Mouse (Mus musculus) stomach, adult 2 months (tissue): Measurements from ENCODE around the gene Tmc4. TPM values are rescaled to one million over a fixed set of nuclear protein-coding genes. Genes with fewer than 3 reads are reported as not detected.

ENCODE experiments used
- polyA plus RNA-seq: library from polyadenylated mRNA; depleted of rRNA; stranded (reverse); fragments of >200 nt; gene quantifications from 2 replicates; pipeline ENCODE4 v1.2.3, GENCODE M21; 2012; rRNA removed

The Tmc4 gene
- polyA plus RNA-seq = 95.4 and 101 TPM in 2 replicates

DNA sequence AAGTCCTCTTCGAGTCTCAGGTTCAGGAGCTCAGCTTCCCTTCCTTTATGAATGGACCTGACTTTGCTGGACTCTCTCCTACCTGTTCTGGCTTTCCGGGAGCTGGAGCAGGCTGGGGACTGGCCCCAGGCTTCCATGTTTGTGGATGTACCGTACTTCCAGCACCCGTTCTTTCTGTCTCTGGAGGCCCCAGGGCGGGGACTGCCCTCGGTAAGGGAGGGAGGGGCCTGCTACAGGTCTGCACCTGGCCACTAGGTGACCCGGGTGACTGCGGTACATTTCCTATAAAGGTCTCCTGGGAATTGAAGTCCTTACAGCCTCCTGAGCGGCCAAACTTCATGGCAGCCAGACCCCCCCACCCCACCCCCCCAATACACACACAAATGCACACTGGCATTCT is at the start of gene Tmc4:
Tmc4 (minus strand) TSS at position 212 of the 400 bp plus-strand sequence.

DNA sequence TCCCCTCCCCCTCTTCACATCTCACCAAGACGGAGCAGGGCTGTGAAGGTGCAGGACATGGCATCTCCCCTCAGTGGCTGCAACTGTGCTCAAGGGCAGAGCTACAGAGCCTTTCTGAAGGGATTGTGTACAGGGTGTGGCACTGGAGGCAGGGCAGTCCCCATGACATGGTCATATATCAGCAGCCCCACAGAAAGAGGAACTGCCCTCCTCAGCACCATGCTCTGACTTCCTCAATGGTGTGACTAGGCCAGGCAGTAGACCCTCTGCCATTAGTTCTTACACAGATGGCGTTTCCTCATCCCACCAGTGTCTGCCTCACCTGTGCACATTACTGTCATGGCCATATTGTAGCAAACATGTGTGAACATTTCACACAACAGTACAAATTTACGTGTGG is 42.9 kb upstream of the Tmc4 start, which contains the start of gene Pirb:
Pirb (minus strand) TSS at position 124 of the 400 bp plus-strand sequence.

DNA sequence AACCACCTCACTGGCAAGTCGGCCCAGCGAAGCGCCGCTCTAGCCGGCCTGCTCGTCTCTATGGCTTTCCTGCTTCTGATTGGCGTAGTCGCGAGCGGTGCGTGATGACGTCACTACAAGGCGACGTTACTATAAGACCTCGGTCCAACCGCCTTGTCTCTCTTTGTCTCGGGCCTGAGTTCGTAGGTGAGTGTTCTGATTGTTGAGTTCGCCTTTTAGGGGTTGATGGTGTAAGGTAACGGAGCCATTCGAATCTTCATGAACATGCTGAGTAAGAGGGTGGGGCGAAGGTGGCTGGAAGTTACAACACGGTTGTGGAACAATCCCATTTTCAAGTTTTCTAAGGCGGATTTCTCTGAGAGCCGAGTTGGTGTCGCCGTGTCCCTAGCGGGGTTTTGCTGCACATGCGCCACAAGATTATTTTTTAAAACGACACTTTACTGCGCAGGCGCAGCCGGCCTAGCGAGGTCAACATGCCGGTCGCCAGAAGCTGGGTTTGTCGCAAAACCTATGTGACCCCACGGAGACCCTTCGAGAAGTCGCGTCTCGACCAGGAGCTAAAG is 26.6 kb upstream of the Tmc4 start, which contains the start of gene Rps9:
Rps9 (plus strand) TSS at position 115 of the 563 bp plus-strand sequence.

DNA sequence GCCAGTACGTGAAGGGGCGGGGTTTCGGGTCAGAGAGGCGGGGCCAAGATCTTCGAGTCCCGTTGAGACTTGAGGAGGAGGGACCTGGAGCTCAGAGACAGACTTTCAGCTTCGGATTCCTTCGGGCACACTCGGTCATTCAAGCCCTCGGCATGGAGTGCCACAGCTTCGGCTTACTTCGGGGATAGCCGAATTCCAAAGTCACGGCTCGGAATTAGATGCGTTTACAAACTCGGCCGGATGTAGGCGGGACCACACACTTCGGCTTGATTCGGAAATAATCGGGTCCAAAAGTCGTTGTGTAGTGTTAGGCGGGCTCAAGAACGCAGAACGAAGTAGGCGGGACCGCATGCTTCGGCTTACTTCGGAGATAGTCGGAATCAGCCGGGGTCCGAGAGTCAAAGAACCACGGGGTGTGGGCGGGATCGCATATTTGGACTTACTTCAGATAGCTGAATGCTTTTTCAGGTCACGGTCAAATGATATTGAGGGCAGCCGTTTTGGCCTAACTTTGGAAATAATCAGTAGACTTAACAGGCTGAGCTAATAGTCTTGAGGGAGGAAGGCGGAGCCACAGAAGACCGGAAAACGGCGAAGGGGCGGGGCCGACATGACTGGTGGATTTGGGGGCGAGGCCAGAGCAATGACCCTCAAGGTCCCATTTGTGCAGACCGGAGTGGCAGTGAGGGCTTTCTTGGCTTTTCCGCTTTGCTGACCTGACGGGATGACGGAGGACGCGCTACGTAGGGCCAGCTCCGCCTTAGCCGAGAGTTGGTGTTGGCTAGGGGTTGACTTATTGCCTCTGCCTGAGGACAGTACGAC is 15.8 kb upstream of the Tmc4 start, which contains the start of gene Mboat7:
Mboat7 (minus strand) TSS at position 537 of the 822 bp plus-strand sequence.

DNA sequence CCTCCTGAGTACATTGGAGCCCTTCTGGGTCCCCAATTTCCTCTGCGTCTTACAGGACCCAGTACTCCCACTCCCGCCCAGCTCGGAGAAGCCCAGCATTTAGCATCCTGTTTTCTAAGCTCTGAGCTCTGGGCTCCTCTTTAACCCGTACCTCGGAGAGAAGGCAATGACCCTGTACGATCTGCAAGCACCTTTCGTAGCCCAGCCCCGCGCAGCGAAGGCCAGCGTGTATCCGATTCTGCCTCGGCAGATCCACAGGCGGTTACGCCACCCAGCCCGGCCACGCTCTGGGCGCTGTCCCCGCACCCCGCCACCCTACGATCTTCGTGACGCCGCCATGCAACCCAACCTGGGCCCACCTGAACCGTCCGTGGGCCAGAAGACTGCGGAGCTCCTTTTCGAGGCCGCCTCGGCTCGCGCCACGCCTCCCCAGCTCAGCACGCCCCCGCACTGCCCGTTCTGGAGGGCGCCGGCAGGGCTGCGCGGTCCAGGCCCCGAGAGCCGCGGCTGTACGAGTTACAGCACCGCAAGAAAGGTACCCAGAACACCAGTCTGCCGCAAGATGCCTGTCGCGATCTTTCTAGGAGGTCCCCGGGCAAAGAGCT is 15.1 kb upstream of the Tmc4 start, which contains the start of gene Tsen34:
Tsen34 (plus strand) TSS at position 482 of the 605 bp plus-strand sequence.

DNA sequence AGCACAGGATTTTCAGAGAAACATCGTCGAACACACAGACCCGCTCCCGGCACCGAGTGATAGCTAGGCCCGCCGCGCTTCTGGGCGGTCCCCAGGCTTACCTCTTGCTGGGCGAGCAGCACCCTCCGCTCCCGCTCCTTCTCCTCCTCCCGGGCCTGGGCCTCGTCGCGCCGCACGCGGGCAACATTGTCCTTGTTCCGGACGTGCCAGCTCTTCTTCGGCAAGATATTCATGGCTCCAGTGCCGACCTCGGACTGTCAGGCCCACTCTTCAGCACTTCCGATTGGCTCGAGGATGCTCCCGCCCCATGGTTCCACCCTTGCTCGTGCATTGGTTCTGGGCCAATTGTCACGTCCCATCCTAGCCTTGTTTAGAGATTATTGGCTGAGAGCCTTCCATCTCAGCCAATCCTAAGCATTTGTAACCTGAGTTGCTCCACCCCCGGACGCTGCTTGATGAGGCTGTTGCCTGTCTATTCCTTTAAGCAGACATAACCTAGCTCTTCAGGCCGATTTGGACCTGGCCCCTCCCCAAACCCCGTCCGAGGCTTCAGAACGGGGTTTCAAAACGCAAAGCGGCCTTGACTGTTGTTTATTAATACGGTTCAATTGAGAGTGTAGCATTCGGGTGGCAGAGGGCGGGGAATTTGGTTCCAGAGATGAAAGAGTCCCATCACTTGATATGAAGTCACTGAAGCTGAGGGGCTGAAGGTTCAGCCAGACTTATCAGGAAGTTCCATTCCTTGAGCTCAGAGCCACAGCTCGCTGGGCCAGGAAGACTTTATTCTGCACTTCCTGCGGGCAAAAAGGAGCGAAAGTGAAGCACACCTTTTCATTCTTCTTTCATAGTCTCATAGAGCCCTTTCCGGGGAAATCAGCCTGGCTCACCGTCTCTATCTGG is 11.9 kb downstream of the Tmc4 start, which contains the start of gene Leng1:
Leng1 (minus strand) TSS at position 626 of the 900 bp plus-strand sequence.

DNA sequence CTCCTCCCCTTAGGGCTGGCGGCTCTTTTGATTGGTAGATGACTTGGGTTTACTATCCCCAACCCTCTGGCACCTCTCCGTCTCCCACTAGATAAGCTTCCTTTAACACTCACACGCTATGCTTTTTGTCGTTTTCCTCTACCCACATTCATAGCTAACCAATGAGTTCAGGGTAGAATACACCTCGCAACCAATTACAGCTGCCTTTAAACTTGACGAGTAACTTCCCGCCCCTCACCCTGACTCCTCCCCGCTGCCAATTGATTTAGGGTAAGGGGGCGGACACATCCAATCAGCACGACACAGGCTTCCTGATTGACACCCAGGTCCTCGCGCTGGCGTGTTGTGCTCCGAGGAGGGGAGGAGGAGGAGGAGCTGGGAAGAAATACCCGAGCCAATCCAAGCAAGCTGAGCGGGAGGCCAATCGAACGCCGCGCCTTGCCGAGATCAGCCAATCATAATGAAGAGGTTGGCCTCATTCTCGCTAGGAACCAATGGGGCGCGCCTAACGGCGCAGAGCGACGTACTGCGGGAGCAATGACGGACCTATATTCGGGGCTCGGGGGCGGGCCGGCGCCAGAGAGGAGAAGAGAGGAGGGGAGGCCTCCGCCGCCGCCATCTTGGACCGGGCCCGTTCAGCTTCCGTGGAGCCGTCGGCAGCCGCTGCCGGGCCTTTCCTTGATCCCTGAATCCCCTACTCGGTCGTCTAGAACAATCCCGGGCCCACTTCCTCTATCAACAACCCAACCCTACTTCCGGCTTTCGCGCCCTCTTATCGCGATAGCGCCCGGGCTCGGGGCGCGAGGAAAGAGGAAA is 32.5 kb downstream of the Tmc4 start, which contains the start of gene Cnot3:
Cnot3 (plus strand) TSS at position 597 of the 816 bp plus-strand sequence.

DNA sequence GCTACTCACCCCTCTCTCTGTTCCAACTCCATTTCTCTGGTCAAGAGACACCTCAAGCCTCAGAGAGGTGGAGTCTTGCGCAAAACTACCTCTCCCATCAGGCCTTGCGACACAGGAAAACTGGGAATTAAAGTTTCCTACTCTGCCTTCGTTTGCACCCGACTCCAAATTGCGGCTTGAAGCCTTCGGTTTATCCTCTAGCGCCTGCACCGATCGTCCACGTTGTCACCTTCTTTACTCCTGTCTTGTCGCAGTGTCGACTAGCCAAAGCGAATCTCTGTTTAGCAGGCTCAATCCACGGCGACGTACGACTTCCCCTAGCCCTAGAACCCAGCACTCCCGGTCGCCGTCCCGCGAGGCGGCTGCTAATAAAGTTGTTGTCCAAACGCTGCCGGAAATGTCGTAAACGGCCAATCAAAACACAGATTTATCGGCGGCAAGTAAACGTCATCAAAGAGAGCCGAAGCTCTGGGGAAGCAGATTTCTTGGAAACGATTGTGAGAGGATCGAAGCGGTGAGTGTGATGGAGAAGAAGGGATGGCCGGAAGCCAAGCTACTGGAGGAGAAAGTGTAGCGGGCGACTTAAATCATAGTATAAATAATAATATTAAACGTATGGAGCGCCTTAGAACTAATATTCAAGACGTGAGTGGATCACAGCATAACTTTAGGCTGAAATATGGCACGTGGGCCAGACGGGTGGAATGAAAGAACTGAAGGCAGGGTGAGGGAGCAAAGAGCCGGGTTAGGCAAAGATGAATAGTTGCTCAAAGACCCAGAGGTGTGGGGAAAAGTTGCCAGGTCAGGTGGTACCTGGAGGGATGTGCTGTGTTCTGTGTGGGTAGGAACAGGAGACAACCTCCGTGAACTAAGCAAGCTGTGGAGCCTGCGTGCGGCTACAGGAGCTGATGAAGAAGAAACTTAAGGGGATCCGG is 47.5 kb downstream of the Tmc4 start, which contains the start of the genes Tfpt and Prpf31:
Tfpt (minus strand) TSS at position 387 of the 935 bp plus-strand sequence.
Prpf31 (plus strand) TSS at position 443 of the 935 bp plus-strand sequence.

DNA sequence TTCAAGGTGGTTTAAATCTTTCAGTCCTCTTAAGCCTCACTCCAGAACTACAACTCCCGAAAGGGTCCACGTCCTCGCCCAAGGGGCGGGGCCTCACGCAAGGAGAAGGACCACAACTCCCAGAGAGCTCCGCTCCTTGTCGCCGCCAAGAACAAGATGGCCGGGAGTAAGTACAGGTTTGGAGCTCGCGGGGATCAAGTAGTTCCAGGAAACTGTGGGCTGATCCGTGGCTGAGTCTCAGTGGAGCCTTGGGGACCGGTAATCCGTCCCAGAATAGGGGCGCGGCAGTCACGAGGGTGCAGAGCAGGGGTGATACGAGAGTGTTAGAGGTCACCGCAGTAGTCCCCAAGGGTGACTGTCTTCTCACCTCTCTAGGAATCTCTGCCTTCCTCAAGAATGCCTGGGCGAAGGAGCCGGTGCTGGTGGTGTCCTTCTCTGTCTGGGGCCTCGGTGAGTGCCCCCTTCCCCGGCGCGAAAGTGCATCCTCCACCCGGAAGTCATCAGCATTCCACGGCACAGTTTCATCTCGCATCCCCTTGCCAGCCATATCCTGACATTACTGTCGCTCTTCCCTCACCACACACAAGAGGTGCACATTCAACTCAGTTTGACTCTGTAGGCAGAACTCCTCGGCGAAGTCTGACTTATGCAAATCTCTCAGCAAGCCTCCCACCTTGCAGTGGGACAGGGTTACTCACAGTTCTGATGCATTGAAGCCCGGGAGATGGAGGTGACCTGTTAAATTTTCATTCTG is 59.9 kb downstream of the Tmc4 start, which contains the start of gene Ndufa3:
Ndufa3 (plus strand) TSS at position 132 of the 754 bp plus-strand sequence.

DNA sequence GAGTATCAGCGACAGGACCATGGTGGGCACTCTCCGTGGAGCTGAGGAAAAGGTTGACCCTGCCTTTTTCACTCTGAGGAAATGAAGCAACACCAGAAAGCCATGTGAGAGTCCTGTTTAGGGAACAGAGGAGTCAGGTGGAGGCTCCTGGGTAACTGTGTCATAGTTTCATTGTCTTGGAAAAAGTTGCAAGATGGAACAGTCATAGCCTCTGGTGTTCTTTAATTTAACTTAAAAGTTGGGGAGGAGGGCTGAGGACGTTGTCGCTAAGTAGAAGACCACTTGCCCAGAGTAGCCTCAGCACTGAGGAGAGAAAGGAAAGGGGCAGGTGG is 61.3 kb downstream of the Tmc4 start, which contains the start of gene Oscar:
Oscar (minus strand) TSS at position 101 of the 332 bp plus-strand sequence.

Other genes with a start within 250 kb of the Tmc4 start
- 0.16 TPM in 1 of 2 replicates, not detected in the other for gene Tarm1, start 174.9 kb downstream of the Tmc4 start, polyA plus RNA-seq
- 0.09 and 0.32 TPM in 2 replicates for gene Oscar, start 61.4 kb downstream of the Tmc4 start, polyA plus RNA-seq
- 219 and 251 TPM in 2 replicates for gene Ndufa3, start 60.2 kb downstream of the Tmc4 start, polyA plus RNA-seq
- gene Tfpt, start 47.6 kb downstream of the Tmc4 start, polyA plus RNA-seq = 2.4 and 2.6 TPM in 2 replicates
- gene Prpf31, start 47.6 kb downstream of the Tmc4 start, polyA plus RNA-seq = 9.5 and 9.9 TPM in 2 replicates
- gene Cnot3, start 32.3 kb downstream of the Tmc4 start, polyA plus RNA-seq = 47.8 and 48.8 TPM in 2 replicates
- gene Leng1, start 11.7 kb downstream of the Tmc4 start, polyA plus RNA-seq = 0.84 and 1.1 TPM in 2 replicates
- gene Tsen34, start 15.3 kb upstream of the Tmc4 start, polyA plus RNA-seq = 78.1 and 115 TPM in 2 replicates
- 23.1 and 29.7 TPM in 2 replicates for gene Mboat7, start 16.0 kb upstream of the Tmc4 start, polyA plus RNA-seq
- gene Rps9, start 26.4 kb upstream of the Tmc4 start, polyA plus RNA-seq = 246 and 271 TPM in 2 replicates
- 3.5 and 4.8 TPM in 2 replicates for gene Pirb, start 42.8 kb upstream of the Tmc4 start, polyA plus RNA-seq
- 0.12 and 0.18 TPM in 2 replicates for gene Gm15448, start 148.1 kb upstream of the Tmc4 start, polyA plus RNA-seq
- 0.11 and 0.25 TPM in 2 replicates for gene Pira2, start 167.5 kb upstream of the Tmc4 start, polyA plus RNA-seq
- gene Gm14548, start 220.6 kb upstream of the Tmc4 start, polyA plus RNA-seq = 0.55 and 0.78 TPM in 2 replicates
- gene Lilra6, start 237.9 kb upstream of the Tmc4 start, polyA plus RNA-seq = 0.73 and 1.1 TPM in 2 replicates